Mouse (Mus musculus): ENCODE measurements around the gene Mcf2l.

- TF ChIP-seq CTCF (IDR thresholded peaks at IDR 0.05; ENCODE audit: low read depth, low read length) (no peak), GATA1 (IDR thresholded peaks at IDR 0.05; ENCODE audit: borderline replicate concordance, low read length) (no peak), GATA2 (IDR thresholded peaks at IDR 0.05; ENCODE audit: borderline replicate concordance, low read depth, low read length) (no peak), TAL1 (conservative IDR thresholded peaks at IDR 0.05; ENCODE audit: low read depth, low read length) (no peak), POLR2AphosphoS5 (IDR thresholded peaks at IDR 0.05; ENCODE audit: insufficient replicate concordance, low read depth, low read length) (no peak)
Measured at GRCm38 (mm10) chr8:12947604-12948573, 74.3 kb downstream of the Mcf2l start.

Data from G1E (cell line).